Mouse (Mus musculus): ENCODE results near the gene Rbck1.
A peak's percentile ranks its signal among the peaks of the same experiment; 100 is the strongest.

Rbck1 gene

GRCm38 (mm10) chr2:152343329-152344213, 11.1 kb upstream of the Rbck1 start, which contains the start of gene Trib3:
Trib3 (minus strand) TSS chr2:152344032.
- DNase-seq (ENCODE audit: low spot score) = peak; percentile 63

GRCm38 (mm10) chr2:152339631-152340179, 7.3 kb upstream of the Rbck1 start:
- DNase-seq (ENCODE audit: low spot score) = no peak

GRCm38 (mm10) chr2:152338319-152338718, 5.9 kb upstream of the Rbck1 start:
- DNase-seq (ENCODE audit: low spot score) = no peak

GRCm38 (mm10) chr2:152337591-152338212, 5.2 kb upstream of the Rbck1 start:
- no peak for DNase-seq (ENCODE audit: low spot score)

DNA sequence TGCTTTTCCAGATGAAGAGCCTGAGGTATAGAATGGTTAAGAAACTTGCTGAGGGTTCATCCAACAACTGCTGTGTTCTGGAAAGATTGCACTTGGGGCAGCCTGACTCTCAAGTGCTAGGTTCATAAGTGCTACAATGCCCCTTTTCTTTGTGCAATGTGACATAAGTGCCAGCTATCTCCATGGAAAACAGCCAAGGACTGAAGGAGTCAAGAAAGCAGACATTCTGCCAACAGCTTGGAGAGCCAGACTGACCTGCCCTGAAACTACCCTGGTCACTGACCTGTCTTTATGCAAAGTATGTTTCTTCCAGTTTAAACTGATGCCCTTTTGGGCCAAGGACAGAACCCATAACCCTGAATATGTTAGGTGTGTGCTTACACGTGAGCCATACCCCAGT, 4.4 kb upstream of the Rbck1 start:
- no peak for DNase-seq (ENCODE audit: low spot score)

GRCm38 (mm10) chr2:152335289-152335820, 2.9 kb upstream of the Rbck1 start:
- no peak for DNase-seq (ENCODE audit: low spot score)

DNA sequence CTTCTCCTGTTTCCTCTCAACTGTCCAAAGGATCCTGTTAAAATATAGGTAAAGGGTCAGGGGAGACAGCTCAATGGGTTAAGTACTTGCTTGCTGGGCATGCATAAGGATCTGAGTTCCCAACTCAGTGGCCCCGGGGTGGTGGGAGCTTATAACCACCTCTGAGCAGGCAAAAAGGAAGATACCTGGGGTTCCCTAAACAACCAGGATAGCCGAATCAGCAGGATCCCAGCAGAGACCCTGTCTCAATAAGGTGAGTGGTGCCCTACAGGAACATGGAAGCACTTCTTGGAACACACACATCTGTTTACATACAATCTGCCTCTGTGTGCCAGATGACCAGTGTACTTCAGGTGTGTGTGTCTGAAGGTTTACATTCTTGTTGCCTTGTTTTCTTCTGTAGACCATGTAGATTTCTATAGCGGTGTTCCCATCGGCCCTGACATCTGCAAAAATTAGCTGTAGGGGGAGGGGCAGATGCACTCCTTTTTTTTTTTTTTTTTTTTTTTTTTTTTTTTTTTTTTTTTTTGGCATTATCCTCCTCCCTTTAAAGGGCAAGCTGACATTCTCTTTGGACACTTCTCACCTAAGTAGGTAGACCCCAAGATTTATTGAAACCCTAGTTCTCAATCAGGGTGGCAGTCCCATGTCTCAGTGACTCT, 1.0 kb upstream of the Rbck1 start:
- no peak for DNase-seq (ENCODE audit: low spot score)

DNA sequence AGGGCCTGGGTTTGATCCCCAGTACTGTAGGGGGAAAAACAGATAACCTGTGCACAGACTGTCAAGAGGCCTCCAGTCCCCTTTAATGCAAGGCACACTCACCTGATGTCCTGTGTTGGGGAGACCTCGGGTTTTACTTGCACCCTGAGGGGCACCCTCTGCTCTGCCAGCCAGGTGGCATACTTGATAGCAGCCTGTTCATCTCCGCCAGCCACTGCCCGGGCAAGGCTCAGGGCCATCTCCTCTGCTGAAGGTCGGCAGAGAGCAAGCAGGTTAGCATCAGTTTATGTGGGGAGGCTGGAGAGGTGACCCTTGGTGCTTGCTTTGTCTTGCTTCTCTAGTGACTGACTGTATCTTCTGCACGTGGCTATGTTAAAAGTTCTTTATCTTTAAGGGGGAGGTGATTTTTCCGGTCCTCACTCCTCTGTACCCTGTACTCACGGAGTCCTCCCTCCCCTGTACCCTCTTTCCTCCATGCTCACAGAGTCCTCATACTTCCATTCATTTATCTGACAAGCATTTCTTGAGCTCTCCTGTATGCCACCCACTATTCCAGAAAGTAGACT, 1.5 kb downstream of the Rbck1 start:
- DNase-seq (ENCODE audit: low spot score) = no peak

DNA sequence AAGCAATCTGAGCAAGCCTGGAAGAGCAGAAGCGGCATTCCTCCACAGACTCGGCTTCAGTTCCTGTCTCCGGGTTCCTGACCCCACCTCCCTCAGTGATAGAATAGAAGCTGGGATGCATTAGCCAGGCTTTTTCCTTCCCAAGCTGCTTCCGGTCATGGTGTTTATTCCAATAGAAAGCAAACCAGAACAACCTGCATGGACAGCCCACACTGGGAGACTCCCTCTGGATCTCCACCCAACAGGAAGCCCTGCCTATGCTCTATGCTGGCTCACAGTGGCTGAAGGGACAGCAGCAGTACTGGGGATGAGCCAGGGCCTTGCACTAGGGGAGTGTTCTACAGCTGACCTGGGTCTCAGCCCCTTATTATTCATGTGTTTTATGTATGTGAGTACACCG, 4.5 kb downstream of the Rbck1 start:
- DNase-seq (ENCODE audit: low spot score) = no peak

DNA sequence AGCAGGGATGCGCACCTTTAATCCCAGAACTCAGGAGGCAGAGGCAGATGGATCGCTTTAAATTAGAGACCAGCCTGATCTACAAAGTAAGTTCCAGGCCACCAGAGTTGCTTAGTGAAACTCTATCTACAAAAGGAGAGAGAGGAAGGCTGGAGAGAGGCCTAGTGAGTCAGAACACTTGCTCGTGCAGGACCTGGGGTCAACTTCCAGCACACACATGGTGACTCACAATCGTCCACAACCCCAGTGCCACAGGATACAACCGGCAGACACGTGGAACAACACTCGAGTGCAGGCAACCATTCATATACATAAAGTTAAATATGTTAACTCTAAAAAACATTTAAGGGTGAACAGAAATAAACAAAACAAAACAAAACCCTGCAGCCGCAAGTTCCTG, 5.8 kb downstream of the Rbck1 start:
- no peak for DNase-seq (ENCODE audit: low spot score)

DNA sequence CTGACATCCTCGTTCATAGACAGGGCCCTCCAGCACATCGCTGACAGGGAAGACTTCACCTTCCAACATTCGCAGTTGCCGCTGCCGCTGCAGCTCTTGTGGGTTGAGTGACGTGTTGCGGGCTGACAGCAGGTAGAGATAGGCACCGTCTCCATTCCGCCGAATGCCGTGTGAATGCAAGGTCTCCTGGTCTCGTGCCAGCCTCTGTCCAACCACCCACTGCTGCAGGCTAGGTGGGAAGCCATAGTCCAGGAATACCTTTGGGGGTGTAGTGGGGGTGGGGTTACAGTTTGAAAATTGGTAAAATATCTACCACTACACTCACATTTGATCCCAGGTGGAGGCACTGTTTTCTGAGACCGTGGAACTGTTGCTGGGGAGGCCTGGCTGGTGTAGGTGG, 6.3 kb downstream of the Rbck1 start:
- no peak for DNase-seq (ENCODE audit: low spot score)

DNA sequence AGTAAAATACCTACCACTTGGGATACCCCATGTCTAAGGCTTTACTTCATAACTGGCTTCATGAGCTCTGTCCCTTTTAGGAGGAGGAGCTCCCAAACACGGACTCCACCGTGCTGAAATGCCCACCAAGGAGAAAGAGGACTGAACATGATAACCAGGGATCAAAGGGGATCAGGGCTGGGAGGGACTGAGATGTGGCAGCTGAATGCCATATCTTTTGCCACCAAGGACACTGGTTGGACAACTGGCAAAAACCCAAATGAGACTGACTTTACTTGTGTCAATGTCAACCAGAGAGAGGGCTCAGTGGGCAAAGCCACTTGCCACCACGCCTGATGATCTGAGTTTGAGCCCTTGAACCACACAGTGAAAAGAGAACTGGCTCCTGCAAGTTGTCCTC, 7.6 kb downstream of the Rbck1 start:
- DNase-seq (ENCODE audit: low spot score) = no peak

DNA sequence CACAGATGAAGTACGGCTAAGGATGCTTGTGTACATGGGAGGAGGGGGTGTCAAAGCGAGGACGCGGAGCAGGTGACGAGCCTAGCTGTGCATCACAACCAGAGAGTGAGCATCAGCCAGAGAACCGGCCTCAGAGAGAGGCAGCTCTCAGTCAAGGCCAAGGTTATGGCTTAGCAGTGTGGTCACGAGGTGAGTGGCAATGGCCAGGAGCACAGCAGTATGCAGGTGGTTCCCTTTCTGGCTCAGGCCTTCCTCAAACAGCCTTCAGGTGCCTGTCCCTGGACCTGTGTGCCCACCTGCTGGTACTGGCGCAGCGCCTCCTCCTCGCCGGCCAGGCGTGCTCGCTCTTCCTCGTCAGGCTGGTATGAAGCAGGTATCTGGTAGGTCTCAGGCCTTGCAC, 8.5 kb downstream of the Rbck1 start:
- no peak for DNase-seq (ENCODE audit: low spot score)

- no peak for DNase-seq (ENCODE audit: low spot score)
Measured at GRCm38 (mm10) chr2:152322198-152322597, 10.3 kb downstream of the Rbck1 start.

GRCm38 (mm10) chr2:152321558-152321957, 10.9 kb downstream of the Rbck1 start:
- no peak for DNase-seq (ENCODE audit: low spot score)

DNA sequence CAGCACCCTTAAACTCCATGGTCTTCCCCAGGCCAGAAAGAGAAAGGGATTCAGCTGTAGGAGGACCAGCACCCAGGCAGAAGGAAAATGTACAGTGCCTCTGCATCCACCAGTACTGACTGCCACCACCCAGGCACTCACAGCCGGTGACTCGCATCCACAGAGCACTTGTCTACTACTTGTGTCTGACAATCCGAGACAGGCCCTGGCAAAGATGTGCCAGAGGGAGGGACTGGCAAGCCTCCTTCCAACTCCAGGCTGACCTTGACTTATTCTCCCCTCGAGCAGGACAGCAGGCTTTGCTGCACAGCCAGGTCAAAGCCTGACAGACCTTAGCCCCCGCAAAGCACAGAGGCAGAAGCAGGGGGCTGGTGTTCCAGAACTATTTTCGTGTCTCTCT, 15.4 kb downstream of the Rbck1 start:
- DNase-seq (ENCODE audit: low spot score) = no peak

DNA sequence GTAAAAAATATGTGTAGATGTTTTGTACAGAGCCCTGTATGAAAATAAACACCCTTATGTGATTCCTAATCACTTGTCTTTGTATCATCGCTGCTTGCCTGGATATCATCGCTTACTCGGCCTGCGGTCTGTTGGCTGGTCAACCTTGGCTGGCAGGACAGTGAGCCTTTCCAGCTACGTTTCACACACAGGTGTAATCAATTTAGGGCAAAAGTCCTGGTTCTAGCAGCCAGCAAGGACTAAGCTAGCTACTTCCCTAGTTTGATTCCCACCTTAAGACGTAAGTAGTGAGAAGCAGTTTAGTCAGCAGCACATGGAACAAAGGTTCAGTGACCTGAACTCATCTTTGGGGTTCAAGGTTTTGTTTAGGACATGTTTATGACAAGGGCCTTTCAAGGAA, 18.5 kb downstream of the Rbck1 start:
- no peak for DNase-seq (ENCODE audit: low spot score)

- no peak for DNase-seq (ENCODE audit: low spot score)
Measured at GRCm38 (mm10) chr2:152312996-152313395, 19.5 kb downstream of the Rbck1 start.

- DNase-seq (ENCODE audit: low spot score) = no peak
Measured at GRCm38 (mm10) chr2:152307186-152307585, 25.3 kb downstream of the Rbck1 start.

DNA sequence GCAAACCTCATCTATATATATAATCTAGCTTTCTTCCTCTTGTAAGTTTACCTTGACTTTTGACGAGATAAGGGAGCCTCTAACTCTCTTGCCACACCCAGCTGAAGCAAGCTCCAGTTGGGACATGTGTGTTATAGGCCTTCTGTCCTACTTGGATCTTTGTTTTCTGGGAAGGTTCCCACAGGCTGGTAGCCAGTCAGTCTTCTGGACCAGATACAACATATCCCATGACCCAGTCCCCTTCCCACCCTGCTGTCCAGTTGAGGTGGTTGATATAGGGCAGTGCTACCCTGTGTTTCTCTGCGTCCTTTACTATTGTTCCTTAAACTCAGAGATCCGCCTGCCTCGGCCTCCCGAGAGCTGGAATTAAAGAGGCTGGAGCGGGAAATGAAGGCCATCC, 27.0 kb downstream of the Rbck1 start:
- DNase-seq (ENCODE audit: low spot score) = no peak

GRCm38 (mm10) chr2:152303781-152304180, 28.7 kb downstream of the Rbck1 start:
- DNase-seq (ENCODE audit: low spot score) = no peak

GRCm38 (mm10) chr2:152302862-152303261, 29.6 kb downstream of the Rbck1 start:
- DNase-seq (ENCODE audit: low spot score) = no peak
